Mouse (Mus musculus) heart, postnatal 14 days (tissue): ENCODE results near the gene Gm364. TPM values are rescaled to one million over a fixed set of nuclear protein-coding genes. Genes with fewer than 3 reads are reported as not detected.

Experiments
- total RNA-seq, 2 experiments: library from RNA; stranded (reverse); gene quantifications; 2 replicates each; pipeline ENCODE4 v1.2.3; 2021

Gene Gm364
- total RNA-seq, 2 experiments from 2014 or later: not detected

Other genes with a start within 250 kb of the Gm364 start
- gene Cd40lg, start 197.0 kb upstream of the Gm364 start, total RNA-seq: under 1 TPM in 1 of 2 experiments, not detected in 1; 0.17 TPM
- 10 to 100 TPM; 50.7 to 63.4 TPM for gene Arhgef6, start 70.4 kb upstream of the Gm364 start, total RNA-seq
- 10 to 100 TPM; 32.9 to 35.8 TPM for gene Rbmx, start 16.1 kb upstream of the Gm364 start, total RNA-seq
- not detected for gene Gpr101, start 94.6 kb downstream of the Gm364 start, total RNA-seq